8 mouse cellular contexts compared by ENCODE assay signal in genomic region chr5:38561426-38562024, GRCm38 (mm10). TPM values are rescaled to one million over a fixed set of nuclear protein-coding genes. Genes with fewer than 3 reads are reported as not detected.
A peak's percentile ranks its signal among the peaks of the same experiment; 100 is the strongest.
DNase-seq lines count a peak whose midpoint lies in the region; ATAC-seq lines count a peak whose summit lies in the region.

No protein-coding gene starts in this region.

- peak overlapping the region; percentile 95 for H3K9ac ChIP-seq in hindbrain, embryonic 12.5 days

- peak; percentile 100 for DNase-seq in Muller cell, postnatal 12 days (ENCODE audit: inconsistent ontology term)
- peak; percentile 98 for DNase-seq in cerebellum, adult 9-11 months
- DNase-seq in frontal cortex, postnatal 10 days (ENCODE audit: low spot score in 2 of 2), result peak; percentile 95 to 98
- DNase-seq in layer of hippocampus, postnatal 14 days (ENCODE audit: low spot score in 2 of 2), result peak; percentile 95 to 98
- peak; percentile 100 for DNase-seq in lung, postnatal 14 days
- peak; percentile 87 for DNase-seq in retina, adult 2 months (ENCODE audit: low read depth, low spot score)
- peak; percentile 99 for DNase-seq in thymus, postnatal 36 days

- H3K27ac ChIP-seq in hindbrain, embryonic 12.5 days, result peak overlapping the region; percentile 89

- peak overlapping the region; percentile 96 for H3K4me3 ChIP-seq in hindbrain, embryonic 12.5 days

- peaks cover 30% of the 10 kb centered on the region for H3K4me1 ChIP-seq in hindbrain, embryonic 12.5 days

- peak; percentile 97 for ATAC-seq in hindbrain, embryonic 12.5 days (ENCODE audit: low FRiP score)

- no peaks in the 10 kb centered on the region for H3K9me3 ChIP-seq in hindbrain, embryonic 12.5 days (replicated peaks)

- WGBS in hindbrain, embryonic 12.5 days, result 1% methylated on average over 59 of the region's 79 CpGs

- H3K27me3 ChIP-seq in hindbrain, embryonic 12.5 days, result no peaks in the 10 kb centered on the region

- H3K36me3 ChIP-seq in hindbrain, embryonic 12.5 days, result peaks cover 22% of the 10 kb centered on the region

- H3K4me2 ChIP-seq in hindbrain, embryonic 12.5 days (replicated peaks), result peak overlapping the region; percentile 92

RNA-seq across cellular contexts. Expression of gene Wdr1, which starts 1.5 kb away (rescaled TPM):
- polyA plus RNA-seq in hindbrain, embryonic 12.5 days (2016; fragmentation: Nextera tagmentation; extraction: Ambion mirVana), result 160 and 167 TPM in 2 replicates
- 100 to 1,000 TPM; 242 to 257 TPM for total RNA-seq in layer of hippocampus, postnatal 14 days (2021)

RNA-seq across cellular contexts. Expression of gene Slc2a9, which starts 58.6 kb away (rescaled TPM):
- 0.15 and 0.61 TPM in 2 replicates for polyA plus RNA-seq in hindbrain, embryonic 12.5 days (2016; fragmentation: Nextera tagmentation; extraction: Ambion mirVana)
- total RNA-seq in layer of hippocampus, postnatal 14 days (2021), result 1 to 10 TPM; 2.8 to 2.9 TPM

Comparison
In these comparisons a context has a peak if more than half of its experiments do, and no peak if none do; other contexts are left out.
1. Peak in every context shown above with its lines: DNase-seq, ATAC-seq, H3K4me3 ChIP-seq and H3K27ac ChIP-seq.